Mouse (Mus musculus) retina, postnatal 1 day (tissue): ENCODE measurements around the gene Egln3.

Experiments
- DNase-seq: peaks from one replicate; pipeline ENCODE4 v3.0.0-alpha.2; 2012

Gene Egln3

DNA sequence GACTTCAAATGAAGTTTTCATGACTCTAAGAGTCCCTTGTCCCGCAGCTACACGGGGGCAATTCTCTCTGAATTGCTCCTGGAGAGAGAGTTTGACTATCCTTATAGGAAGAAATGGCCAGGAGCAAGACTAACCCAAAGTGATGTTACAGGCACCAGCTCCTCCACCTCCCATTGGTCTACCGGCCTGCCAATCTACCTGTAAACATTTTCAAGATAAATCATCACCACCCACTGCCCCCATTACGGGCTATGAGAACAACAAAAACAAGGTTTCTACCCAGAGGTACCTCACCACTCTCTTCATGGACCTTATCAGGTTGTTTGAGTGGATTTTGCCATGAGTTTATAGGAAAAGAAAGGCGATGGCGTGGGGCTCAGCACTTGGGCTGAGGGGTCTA, 1.4 kb downstream of the Egln3 start:
- DNase-seq, result peak; percentile 58

- DNase-seq, result peak; percentile 25
Observed at GRCm38 (mm10) chr12:54200856-54201255, 2.8 kb downstream of the Egln3 start.

DNA sequence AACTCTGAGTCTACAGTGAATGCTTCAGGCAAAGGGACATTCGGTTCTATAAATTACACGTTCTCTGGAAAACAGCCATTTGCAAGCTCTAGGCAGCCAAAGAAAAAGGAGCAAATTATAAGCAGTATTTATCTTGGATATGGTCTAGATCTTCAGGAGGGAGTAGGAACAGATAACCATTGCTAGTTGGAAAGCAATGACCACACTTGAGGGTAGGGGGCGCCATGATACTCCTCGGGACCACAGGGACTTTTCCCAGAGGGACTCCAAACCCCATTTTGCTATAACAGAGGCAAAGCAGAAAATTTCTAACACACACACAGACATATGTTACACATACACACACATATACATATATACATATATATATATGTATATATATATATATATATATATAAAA, 3.5 kb downstream of the Egln3 start:
- peak; percentile 55 for DNase-seq

DNA sequence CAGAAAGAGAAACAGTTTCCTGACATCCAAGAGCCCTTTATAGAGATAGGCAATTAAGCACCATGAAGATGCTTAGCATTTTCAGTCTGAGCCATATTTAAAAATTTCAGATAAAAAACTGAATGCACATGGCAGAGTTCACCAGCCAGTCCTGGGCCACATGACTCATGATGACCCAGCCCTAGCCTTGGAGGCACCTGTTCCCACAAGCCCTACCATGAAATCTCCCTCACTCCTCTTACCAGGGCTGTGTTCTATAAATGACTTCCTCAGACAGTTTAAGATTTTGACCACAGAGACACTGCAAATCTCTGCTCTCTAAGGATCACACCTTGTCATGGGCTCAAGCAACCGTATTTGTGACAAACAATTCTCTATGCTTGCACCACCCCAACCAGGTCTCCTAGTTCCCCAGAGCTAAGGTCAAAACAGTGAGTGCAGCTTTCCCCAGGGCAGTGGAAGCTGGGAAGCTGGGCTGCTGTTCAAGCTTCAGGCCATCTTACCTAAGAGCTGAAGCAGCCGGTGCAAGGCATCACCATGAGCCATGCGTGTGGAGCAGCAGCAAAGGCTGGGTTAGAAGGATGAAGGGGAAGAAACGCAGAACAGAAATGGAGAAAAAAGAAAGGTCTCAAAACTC, 5.3 kb downstream of the Egln3 start:
- no peak for DNase-seq

DNA sequence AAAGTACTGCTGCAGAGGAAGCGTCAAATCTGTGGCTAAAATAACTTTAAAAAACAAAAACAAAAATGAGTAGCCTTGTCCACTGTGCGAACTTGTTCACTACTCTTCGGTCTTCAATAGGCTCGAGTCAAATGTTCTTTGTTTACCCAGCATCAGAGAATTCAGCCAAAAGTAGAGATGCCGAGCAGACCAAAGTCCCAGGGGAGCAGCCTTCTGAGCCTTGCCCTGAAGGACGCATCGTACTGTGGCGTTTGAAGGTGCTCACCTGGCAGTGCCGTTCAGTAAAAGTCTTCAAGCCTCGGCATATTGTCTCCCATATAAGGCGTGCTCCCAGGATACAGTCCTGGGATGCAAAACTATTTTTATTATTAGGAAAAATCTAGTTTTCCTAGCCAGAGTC, 5.8 kb downstream of the Egln3 start:
- no peak for DNase-seq

- DNase-seq, result peak; percentile 81
Observed at GRCm38 (mm10) chr12:54197301-54197782, 6.3 kb downstream of the Egln3 start.

- no peak for DNase-seq
Observed at GRCm38 (mm10) chr12:54196881-54197280, 6.8 kb downstream of the Egln3 start.

- DNase-seq, result peak; percentile 71
Observed at GRCm38 (mm10) chr12:54194159-54194558, 9.5 kb downstream of the Egln3 start.

GRCm38 (mm10) chr12:54192305-54192661, 11.4 kb downstream of the Egln3 start:
- no peak for DNase-seq

DNA sequence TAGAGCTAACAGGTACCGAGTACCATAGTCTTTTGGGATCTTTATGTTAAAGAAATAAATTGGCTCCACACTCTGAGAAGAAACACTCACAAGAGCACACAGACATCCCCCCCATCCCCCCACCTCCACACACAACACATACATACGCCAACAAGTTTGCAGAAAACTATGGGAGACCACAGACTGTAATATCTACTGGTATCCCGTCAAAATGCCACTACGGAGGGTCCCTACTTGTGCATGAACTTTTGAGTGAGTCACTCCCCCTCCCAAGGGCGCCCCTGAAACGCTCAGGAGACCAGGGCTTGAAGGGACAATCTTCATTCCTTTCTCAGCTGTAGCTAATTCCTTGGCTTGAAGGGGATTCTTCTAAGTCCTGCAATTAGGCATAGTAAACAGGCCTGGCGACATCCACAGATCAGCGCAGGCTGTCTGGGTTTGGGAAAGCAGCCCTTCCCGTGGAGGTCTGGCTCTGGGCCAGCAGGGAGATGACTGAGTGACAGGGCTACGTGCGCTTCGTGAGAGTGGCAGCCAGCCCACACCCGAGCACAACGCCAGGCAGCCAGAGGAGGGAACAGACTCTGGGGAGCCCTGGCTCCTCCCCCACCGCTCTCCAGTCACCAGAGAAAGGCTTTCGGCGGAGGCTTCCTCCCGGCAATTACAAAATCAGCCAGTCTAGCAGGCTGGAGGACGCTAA, 11.9 kb downstream of the Egln3 start:
- peak; percentile 95 for DNase-seq

- peak; percentile 16 for DNase-seq
Observed at GRCm38 (mm10) chr12:54191181-54191580, 12.5 kb downstream of the Egln3 start.

- DNase-seq, result peak; percentile 18
Observed at GRCm38 (mm10) chr12:54187812-54188600, 15.7 kb downstream of the Egln3 start.

GRCm38 (mm10) chr12:54186926-54187623, 16.6 kb downstream of the Egln3 start:
- DNase-seq, result peak; percentile 26

- no peak for DNase-seq
Observed at GRCm38 (mm10) chr12:54184264-54184663, 19.4 kb downstream of the Egln3 start.

- no peak for DNase-seq
Observed at GRCm38 (mm10) chr12:54178323-54178722, 25.3 kb downstream of the Egln3 start.

GRCm38 (mm10) chr12:54168786-54169185, 34.9 kb downstream of the Egln3 start:
- DNase-seq, result no peak

DNA sequence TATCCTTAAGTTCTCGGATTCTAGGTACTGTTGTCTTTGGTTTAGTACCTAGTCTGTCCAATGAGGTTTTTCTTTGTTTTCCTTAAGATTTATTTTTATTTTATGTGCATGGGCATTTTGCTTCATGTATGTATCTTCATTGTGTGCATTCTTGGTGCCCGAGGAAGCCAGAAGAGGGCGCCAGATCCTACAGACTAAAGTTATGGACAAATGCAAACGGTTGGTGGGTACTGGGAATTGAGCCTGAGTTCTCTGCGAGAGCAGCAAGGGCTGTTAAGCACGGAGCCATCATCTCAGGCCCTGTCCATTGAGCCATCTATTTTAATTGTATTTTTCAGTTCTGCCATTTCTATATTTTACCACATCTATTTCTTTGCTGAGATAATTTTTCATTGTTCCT, 35.9 kb downstream of the Egln3 start:
- no peak for DNase-seq

GRCm38 (mm10) chr12:54164724-54165050, 39.0 kb downstream of the Egln3 start:
- no peak for DNase-seq

GRCm38 (mm10) chr12:54164040-54164723, 39.5 kb downstream of the Egln3 start:
- no peak for DNase-seq

DNA sequence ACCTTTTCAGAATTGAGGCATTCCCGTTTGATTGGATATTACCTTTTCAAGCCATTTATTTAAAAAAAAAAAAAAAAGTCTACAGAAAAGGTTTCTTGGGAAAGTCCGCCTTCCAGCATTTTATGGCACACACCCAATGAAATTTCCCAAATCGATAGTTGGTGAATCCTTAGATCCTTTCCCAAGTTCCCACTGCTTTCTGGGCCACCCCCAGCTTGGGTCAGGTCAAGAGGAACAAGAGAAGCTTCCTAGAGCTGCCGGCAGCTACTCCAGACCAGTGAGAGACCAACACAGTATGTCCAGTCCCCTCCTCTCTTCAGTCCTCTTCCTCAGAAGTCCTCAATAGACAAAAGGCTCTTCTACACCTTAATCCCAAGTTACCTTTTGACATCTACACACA, 40.5 kb downstream of the Egln3 start:
- no peak for DNase-seq

DNA sequence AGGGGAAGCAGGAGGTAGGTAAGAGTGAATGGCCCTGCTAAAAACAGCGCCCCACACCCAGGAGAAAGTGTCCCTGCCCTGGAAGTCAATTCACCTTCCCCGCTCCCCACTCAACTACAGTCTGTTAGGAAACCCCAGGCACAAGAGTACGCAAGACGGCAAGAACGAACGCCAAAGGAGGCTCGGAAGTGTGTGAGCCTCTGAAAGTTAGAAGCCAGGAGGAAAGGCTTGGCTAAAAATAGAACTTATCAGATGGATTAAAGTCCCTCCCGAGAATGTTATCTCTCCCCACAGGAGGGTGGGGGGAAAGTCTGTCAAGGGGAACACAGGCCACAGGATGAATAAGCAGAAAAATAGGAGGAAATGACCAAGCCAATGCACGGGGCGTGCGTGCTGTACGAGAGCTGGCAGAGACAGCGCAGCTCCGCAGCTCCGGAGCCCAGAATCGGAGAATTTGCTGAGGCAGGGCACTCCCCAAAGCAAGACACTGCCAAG, 41.0 kb downstream of the Egln3 start:
- peak; percentile 55 for DNase-seq

- no peak for DNase-seq
Observed at GRCm38 (mm10) chr12:54161468-54162202, 42.0 kb downstream of the Egln3 start.
